Mouse (Mus musculus) intestine, embryonic 15.5 days (tissue): ENCODE results near the gene Rnf121. TPM values are rescaled to one million over a fixed set of nuclear protein-coding genes. Genes with fewer than 3 reads are reported as not detected.
A peak's percentile ranks its signal among the peaks of the same experiment; 100 is the strongest.

ENCODE experiments used
- ATAC-seq: fragments of 200-750 bp; cut with Nextera tagmentation; 2 replicates; pipeline ENCODE4 v1.8.0; 2017; ENCODE audit warnings: moderate TSS enrichment, moderate library complexity
- H3K27ac ChIP-seq: fragments of 300-500 bp; sonication (generic); 2 replicates; pipeline ENCODE4 v1.5.1; 2015; ENCODE audit warnings: mild to moderate bottlenecking, inconsistent platforms
- H3K27me3 ChIP-seq: fragments of 300-500 bp; sonication (generic); replicated peaks from 2 replicates; pipeline ENCODE4 v1.6.1; 2015; ENCODE audit warnings: inconsistent platforms
- H3K36me3 ChIP-seq: fragments of 300-500 bp; sonication (generic); 2 replicates; pipeline ENCODE4 v1.6.1; 2015; ENCODE audit warnings: inconsistent platforms
- H3K4me1 ChIP-seq: fragments of 300-500 bp; sonication (generic); replicated peaks from 2 replicates; pipeline ENCODE4 v1.6.1; 2015; ENCODE audit warnings: inconsistent platforms
- H3K4me2 ChIP-seq: fragments of 300-500 bp; sonication (generic); replicated peaks from 2 replicates; pipeline ENCODE4 v1.6.1; 2015; ENCODE audit warnings: mild to moderate bottlenecking, inconsistent platforms
- H3K4me3 ChIP-seq: fragments of 300-500 bp; sonication (generic); replicated peaks from 2 replicates; pipeline ENCODE4 v1.5.1; 2015; ENCODE audit warnings: inconsistent platforms
- H3K9ac ChIP-seq: fragments of 300-500 bp; sonication (generic); 2 replicates; pipeline ENCODE4 v1.6.1; 2015; ENCODE audit warnings: inconsistent platforms
- H3K9me3 ChIP-seq: fragments of 300-500 bp; sonication (generic); 2 replicates; pipeline ENCODE4 v1.6.1; 2016; ENCODE audit warnings: inconsistent platforms
- WGBS: fragments of 180-500 bp; shearing (Covaris S2); methylation state at CpG from one replicate; pipeline ENCODE4 v1.1.7; 2015; 5-methylcytosine and 5-hydroxymethylcytosine counted together
- polyA plus RNA-seq: library from polyadenylated mRNA; unstranded; fragments of >200 nt; fragmentation: Nextera tagmentation; extraction: Ambion mirVana; gene quantifications from 2 replicates; pipeline ENCODE4 v1.2.1, GENCODE M21; 2015

Rnf121 gene
- polyA plus RNA-seq, 1 experiment from 2014 or later, result 28.0 TPM

DNA sequence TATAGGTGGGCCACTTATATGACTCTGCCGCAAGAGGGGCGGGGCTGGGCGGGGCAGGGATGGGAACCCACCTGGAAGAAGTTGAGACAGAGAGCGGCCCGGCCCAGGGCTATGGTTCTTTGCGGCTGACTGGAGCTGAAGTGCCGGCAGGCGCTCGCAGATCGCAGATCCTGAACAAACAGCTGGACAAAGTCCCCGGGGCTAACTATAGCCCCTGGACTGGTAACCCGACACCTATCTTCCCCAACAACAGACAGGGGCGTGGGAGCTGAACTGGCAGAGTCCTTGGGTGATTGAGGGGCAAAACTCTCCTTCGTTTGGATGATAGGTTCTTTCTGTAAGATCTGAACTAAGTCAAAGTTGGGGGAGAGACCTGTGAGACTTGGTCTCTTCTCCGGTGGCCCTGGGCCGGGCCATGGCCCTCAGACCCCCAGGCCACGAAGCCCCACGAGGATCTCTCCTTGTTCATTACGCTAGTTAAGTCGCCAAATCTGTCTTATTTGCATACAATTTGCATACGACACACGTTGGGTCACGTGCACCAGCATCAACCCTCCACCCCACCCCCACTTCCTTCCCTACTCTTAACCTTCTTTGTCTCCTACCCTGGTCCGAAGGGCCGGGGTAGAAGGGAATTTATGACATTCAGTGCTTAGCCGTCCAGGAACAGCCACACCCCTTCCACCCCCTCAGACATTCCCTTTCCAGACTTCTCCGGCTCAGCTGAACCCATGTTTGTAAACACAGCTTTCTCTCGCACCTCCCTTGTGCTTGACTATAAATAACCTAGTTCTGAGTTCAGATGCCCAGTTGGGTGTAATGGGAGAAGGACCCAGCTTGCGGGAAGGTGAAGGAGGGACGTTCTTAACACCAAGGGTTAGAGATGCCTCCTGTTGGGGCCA lies 34.7 kb upstream of the Rnf121 start:
- Histone ChIP-seq H3K4me3 (peak overlapping the region; percentile 14), H3K27me3 (no peaks in the 10 kb centered on the region), H3K9me3 (no peaks in the 10 kb centered on the region), H3K36me3 (no peaks in the 10 kb centered on the region), H3K4me1 (peaks cover 13% of the 10 kb centered on the region), H3K4me2 (peak overlapping the region; percentile 55), H3K9ac (no peak overlapping the region; the same call in 1 of the 2 replicates), H3K27ac (no peak overlapping the region)
- WGBS, result 5% methylated on average over 30 of the region's 30 CpGs
- ATAC-seq, result peak; percentile 76

DNA sequence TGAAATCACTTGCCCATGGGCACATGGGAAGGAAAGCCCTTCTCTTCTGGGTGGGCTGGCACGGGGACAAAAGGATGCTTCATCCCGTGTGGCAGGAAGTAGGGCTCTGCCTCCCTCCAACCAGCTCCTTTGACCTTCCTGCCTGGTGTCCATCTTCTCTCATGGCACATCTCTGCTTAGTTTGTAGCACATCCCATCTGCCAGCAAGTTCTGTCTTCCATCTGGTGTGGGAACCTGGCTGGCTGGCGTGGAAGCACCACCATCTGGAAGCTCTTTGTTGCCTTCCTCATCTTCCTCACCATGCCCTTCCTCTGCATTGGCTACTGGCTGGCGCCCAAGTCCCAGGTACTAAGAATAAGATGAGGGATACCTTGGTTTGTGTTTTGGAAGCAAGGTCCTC lies 22.1 kb upstream of the Rnf121 start:
- H3K27ac ChIP-seq, result no peak overlapping the region
- ATAC-seq, result no peak
- no peaks in the 10 kb centered on the region for H3K9me3 ChIP-seq
- peaks cover 9% of the 10 kb centered on the region; the same call in 1 of the 2 replicates for H3K36me3 ChIP-seq
- 83% methylated on average over 4 of the region's 4 CpGs for WGBS
- H3K4me1 ChIP-seq, result no peaks in the 10 kb centered on the region
- H3K27me3 ChIP-seq, result no peaks in the 10 kb centered on the region
- H3K4me3 ChIP-seq, result no peak overlapping the region
- no peak overlapping the region for H3K4me2 ChIP-seq
- H3K9ac ChIP-seq, result no peak overlapping the region

DNA sequence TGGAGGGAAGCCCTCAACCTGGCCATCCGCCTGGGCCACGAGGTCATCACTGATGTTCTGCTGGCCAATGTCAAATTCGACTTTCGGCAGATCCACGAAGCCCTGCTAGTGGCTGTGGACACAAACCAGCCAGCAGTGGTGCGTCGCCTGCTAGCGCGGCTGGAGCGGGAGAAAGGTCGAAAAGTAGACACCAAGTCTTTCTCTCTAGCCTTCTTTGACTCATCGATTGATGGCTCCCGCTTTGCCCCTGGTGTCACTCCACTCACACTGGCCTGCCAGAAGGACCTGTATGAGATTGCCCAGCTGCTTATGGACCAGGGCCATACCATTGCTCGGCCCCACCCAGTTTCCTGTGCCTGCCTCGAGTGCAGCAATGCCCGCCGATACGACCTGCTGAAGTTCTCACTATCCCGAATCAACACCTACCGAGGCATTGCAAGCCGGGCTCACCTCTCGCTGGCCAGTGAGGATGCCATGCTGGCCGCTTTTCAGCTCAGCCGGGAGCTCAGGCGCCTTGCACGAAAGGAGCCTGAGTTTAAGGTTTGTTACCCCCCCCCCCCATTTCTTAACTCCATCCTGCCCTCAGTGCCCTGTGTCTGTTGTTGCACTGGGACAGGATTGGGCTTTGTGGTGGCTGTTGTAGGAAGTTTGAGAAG lies 18.9 kb upstream of the Rnf121 start:
- H3K36me3 ChIP-seq, result peaks cover 28% of the 10 kb centered on the region
- H3K4me1 ChIP-seq, result no peaks in the 10 kb centered on the region
- WGBS, result 86% methylated on average over 26 of the region's 26 CpGs

DNA sequence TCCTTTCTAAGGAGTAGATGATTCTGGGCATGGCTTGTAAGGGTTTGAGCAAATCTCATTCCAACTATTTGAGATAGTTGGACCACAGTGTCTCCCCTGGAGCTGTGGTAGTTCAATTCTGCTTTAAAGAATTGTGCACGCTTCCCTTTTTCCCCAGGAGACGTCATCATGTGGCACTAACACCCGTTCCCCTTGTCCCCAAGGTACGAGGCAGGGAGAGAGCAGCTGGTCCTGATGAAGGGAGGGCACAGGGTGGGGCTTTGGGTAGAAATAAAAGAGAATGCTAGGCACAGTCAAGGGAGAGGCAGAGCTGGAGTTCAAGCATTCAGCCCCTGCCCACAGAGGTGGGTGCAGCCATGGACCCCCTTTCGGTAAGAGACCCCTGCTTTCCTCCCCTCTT lies 17.5 kb upstream of the Rnf121 start, which contains the start of gene Trpc2:
Gene Trpc2, plus strand, starts transcription at position 301 of the 400 bp plus-strand sequence.
- H3K4me2 ChIP-seq, result no peak within 1 kb of the TSS
- peaks cover 32% of the 10 kb centered on the region for H3K36me3 ChIP-seq

More for the DNA sequence above, 18.9 kb upstream of the Rnf121 start:
- Histone ChIP-seq H3K27ac (no peak overlapping the region), H3K9ac (no peak overlapping the region), H3K9me3 (no peaks in the 10 kb centered on the region), H3K4me3 (no peak overlapping the region), H3K27me3 (no peaks in the 10 kb centered on the region), H3K4me2 (no peak overlapping the region)
- no peak for ATAC-seq

DNA sequence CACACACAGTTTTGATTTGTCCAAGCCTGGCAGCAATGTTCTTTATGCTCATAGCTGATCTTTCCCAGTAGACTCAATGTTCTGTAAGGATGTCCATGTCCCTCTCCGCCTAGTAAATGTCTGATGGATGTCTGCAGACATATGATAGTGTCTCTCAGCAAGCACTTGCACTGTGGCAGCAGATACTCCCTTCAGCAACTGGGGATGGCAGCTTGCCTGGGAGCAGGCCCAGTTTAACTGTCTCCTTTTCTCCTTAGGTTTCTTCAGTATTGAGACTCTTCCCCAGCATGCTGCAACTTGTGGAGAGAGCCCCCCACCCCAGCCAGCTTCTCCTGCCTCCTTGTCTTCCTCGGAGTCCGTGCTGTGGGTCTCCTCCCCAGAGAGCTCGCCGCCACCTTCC lies 16.5 kb upstream of the Rnf121 start:
- Histone ChIP-seq H3K4me1 (no peaks in the 10 kb centered on the region), H3K9me3 (no peaks in the 10 kb centered on the region), H3K4me3 (no peak overlapping the region), H3K4me2 (no peak overlapping the region), H3K9ac (no peak overlapping the region), H3K27me3 (no peaks in the 10 kb centered on the region), H3K27ac (no peak overlapping the region), H3K36me3 (peaks cover 36% of the 10 kb centered on the region)
- no peak for ATAC-seq
- 95% methylated on average over 5 of the region's 5 CpGs for WGBS

More for the DNA sequence above, 17.5 kb upstream of the Rnf121 start, which contains the start of gene Trpc2:
- no peaks in the 10 kb centered on the region for H3K4me1 ChIP-seq
- no peaks in the 10 kb centered on the region for H3K27me3 ChIP-seq
- no peak within 1 kb of the TSS for H3K27ac ChIP-seq
- ATAC-seq, result no peak
- H3K4me3 ChIP-seq, result no peak within 1 kb of the TSS
- no peaks in the 10 kb centered on the region for H3K9me3 ChIP-seq
- 89% methylated on average over 5 of the region's 5 CpGs for WGBS
- H3K9ac ChIP-seq, result no peak within 1 kb of the TSS

DNA sequence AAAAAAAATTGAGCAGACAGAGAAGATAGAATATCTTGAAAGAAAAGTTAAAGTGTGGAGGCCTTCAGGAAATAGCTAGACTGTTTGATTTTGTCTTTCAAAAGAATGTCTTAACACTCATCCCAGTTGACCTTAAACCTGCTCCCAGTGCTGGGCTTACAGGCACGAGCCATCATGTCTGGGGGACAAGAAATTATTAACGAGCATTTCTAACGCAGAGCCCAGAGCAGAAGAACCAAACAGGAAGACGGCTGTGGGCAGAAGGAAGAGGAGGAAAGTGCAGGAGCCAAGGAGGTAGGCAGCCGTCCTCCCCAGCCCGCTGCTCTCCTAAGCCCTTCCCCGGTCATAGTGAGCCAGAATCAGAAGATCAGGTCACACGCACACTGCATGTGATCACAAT lies 15.0 kb upstream of the Rnf121 start:
- no peaks in the 10 kb centered on the region for H3K27me3 ChIP-seq
- no peaks in the 10 kb centered on the region for H3K9me3 ChIP-seq
- WGBS, result 82% methylated on average over 8 of the region's 8 CpGs
- H3K4me1 ChIP-seq, result no peaks in the 10 kb centered on the region
- no peak overlapping the region for H3K9ac ChIP-seq
- no peak for ATAC-seq
- no peak overlapping the region for H3K4me3 ChIP-seq
- H3K36me3 ChIP-seq, result peaks cover 42% of the 10 kb centered on the region
- no peak overlapping the region for H3K27ac ChIP-seq
- no peak overlapping the region for H3K4me2 ChIP-seq

DNA sequence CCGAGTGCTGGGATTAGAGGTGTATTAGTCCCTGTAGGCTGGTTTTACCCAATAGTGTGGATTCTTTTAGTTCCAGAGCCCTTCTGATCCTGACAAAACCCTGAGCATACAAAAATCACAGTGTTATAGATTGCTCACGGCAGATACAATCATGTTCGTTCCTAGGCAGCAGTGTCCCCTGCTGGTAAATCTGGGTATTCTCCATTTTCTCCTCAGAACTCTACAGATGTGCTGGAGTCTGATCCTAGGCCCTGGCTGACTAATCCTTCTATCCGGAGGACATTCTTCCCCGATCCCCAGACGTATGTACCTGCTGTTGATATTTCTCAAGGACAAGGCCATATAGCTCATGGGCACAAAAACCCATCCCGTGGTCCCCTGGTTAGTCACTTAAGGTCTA lies 13.2 kb upstream of the Rnf121 start:
- Histone ChIP-seq H3K9me3 (no peaks in the 10 kb centered on the region), H3K9ac (no peak overlapping the region), H3K27me3 (no peaks in the 10 kb centered on the region), H3K27ac (no peak overlapping the region), H3K4me1 (no peaks in the 10 kb centered on the region), H3K36me3 (peaks cover 46% of the 10 kb centered on the region), H3K4me2 (no peak overlapping the region), H3K4me3 (no peak overlapping the region)
- ATAC-seq, result no peak
- WGBS, result 73% methylated on average over 7 of the region's 7 CpGs

DNA sequence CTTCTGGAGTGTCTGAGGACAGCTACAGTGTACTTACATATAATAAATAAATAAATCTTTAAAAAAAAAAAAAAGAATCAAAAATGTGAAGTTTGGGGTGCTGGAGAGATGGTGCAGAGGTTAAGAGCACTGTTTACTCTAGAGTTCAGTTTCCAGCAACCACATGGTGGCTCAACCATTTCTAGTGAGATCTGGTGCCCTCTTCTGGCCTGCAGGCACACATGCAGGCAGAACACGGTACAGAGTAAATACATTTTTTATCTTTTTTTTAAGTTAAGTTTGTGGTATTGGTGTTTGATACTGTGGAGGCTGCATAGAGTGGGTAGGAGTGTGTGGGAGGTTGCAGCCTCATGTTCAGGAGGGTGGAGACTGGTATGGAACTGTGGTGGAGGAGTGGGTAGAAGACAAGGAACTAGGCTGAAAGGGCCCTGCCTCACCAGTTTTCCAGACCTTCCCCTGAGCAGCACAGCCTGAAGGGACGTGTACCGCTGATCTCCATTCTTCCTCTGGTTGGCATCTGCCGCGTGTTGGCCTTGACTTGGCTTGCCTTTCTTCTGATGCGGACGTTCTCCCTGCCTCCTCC lies 11.5 kb upstream of the Rnf121 start:
- Histone ChIP-seq H3K27ac (no peak overlapping the region), H3K27me3 (no peaks in the 10 kb centered on the region), H3K9ac (no peak overlapping the region), H3K4me3 (no peak overlapping the region), H3K4me1 (no peaks in the 10 kb centered on the region), H3K36me3 (peaks cover 42% of the 10 kb centered on the region), H3K9me3 (no peaks in the 10 kb centered on the region), H3K4me2 (no peak overlapping the region)
- ATAC-seq, result no peak
- 84% methylated on average over 7 of the region's 7 CpGs for WGBS

DNA sequence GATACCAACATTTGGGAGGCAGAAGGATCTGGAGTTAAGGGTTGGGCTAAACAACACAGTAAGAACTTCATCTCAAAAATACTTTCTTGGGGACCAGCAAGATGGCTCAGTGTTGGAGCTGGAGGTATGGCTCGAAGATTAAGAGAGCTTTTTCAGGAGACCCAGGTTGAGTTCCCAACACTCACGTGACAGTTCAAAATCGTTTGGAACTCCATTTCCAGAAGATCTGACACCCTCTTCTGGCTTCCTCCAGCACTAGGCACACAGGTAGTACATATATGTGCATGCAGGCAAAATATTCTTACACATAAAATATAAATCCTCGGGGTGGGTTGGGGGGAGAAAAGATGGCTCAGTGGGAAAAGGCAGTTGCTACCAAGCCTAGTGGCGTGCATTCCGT lies 1.1 kb upstream of the Rnf121 start:
- no peak overlapping the region for H3K27ac ChIP-seq
- H3K27me3 ChIP-seq, result no peaks in the 10 kb centered on the region
- H3K4me1 ChIP-seq, result peaks cover 12% of the 10 kb centered on the region; the same call in 1 of the 2 replicates
- no peaks in the 10 kb centered on the region for H3K36me3 ChIP-seq
- H3K4me3 ChIP-seq, result peak overlapping the region; percentile 65
- WGBS, result 60% methylated on average over 6 of the region's 6 CpGs
- H3K9me3 ChIP-seq, result no peaks in the 10 kb centered on the region
- peak overlapping the region; percentile 67 for H3K4me2 ChIP-seq
- no peak for ATAC-seq
- H3K9ac ChIP-seq, result 0 out of 2 replicates have a peak overlapping the region, but pooled peaks have one; percentile 23

DNA sequence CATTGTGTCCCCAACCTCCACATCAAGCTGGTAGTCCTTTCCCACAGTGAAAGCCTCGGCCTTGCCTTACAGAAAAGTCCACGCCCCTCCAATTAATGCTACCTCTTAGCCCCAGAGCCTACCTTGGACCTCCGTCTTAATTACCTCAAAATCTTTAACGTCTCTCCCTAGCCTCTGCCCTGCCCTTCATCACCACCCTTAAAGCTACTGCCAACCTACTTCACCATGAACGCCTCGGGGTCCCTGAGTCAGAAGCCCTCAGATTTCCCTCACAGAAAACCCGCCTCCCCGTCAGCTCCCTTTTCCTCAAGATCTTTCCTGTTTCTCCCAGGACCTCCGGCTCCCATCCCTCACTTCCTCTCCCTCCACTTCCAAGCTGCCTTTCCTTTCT lies 619 bp downstream of the Rnf121 start:
- Histone ChIP-seq H3K4me3 (peak overlapping the region; percentile 65), H3K4me2 (peak overlapping the region; percentile 67), H3K9me3 (no peaks in the 10 kb centered on the region), H3K27me3 (no peaks in the 10 kb centered on the region), H3K27ac (peak overlapping the region; percentile 71; the same call in 1 of the 2 replicates), H3K9ac (peak overlapping the region; percentile 64), H3K4me1 (peaks cover 12% of the 10 kb centered on the region; the same call in 1 of the 2 replicates), H3K36me3 (no peaks in the 10 kb centered on the region)
- ATAC-seq, result peak; percentile 12
- under 1% methylated on average over 9 of the region's 9 CpGs for WGBS

DNA sequence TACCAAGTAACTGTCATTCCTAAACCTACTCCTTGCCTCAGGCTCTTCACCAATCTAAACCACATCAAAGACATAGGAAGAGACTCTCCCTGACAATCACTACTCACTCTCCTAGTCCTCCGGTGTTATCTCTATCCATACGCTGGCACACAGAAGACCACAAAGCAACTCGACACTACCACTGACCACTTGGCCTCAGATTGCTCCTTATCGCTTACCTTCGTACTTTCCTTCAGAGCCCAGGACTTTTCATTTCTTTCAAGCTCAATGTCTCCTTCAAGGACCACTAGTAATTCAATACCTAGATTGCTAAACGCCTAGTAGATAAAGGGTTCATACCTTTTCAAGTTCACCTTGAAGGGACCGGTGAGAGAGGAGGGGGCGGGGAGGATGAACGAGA lies 1.4 kb downstream of the Rnf121 start:
- H3K27me3 ChIP-seq, result no peaks in the 10 kb centered on the region
- H3K4me3 ChIP-seq, result peak overlapping the region; percentile 65
- WGBS, result 69% methylated on average over 9 of the region's 9 CpGs
- peak overlapping the region; percentile 67 for H3K4me2 ChIP-seq
- H3K9ac ChIP-seq, result no peak overlapping the region
- H3K36me3 ChIP-seq, result peaks cover 4% of the 10 kb centered on the region; the same call in 1 of the 2 replicates
- H3K9me3 ChIP-seq, result no peaks in the 10 kb centered on the region
- peaks cover 12% of the 10 kb centered on the region; the same call in 1 of the 2 replicates for H3K4me1 ChIP-seq
- ATAC-seq, result no peak
- H3K27ac ChIP-seq, result 0 out of 2 replicates have a peak overlapping the region, but pooled peaks have one; percentile 11

DNA sequence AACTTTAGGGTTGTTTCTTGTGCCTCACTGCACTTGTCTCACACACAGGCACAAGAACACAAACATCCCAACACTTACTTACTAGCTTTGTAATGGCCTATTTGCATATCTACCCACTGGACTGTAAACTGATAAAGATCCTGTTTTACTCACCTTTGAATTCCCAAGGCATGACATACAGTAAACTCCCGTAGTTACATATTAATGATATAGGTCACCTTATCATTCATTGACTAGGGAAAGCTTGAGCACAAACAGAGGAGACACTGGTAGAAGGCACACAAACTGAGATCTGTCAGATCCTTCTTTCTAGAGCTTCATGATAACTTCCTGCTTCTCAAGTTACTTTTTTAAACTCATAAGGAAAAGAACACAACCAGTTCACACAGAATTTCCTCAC lies 3.1 kb downstream of the Rnf121 start:
- H3K9ac ChIP-seq, result no peak overlapping the region
- ATAC-seq, result peak; percentile 42
- no peaks in the 10 kb centered on the region for H3K27me3 ChIP-seq
- 0 out of 2 replicates have a peak overlapping the region, but pooled peaks have one; percentile 25 for H3K27ac ChIP-seq
- 64% methylated on average over 1 of the region's 1 CpGs for WGBS
- H3K4me3 ChIP-seq, result no peak overlapping the region
- peaks cover 12% of the 10 kb centered on the region; the same call in 1 of the 2 replicates for H3K4me1 ChIP-seq
- H3K9me3 ChIP-seq, result no peaks in the 10 kb centered on the region
- H3K4me2 ChIP-seq, result 0 out of 2 replicates have a peak overlapping the region, but pooled peaks have one; percentile 20
- peaks cover 5% of the 10 kb centered on the region; the same call in 1 of the 2 replicates for H3K36me3 ChIP-seq
